Mouse (Mus musculus): ENCODE data around the gene Eif2b2. TPM values are rescaled to one million over a fixed set of nuclear protein-coding genes. Genes with fewer than 3 reads are reported as not detected.
A peak's percentile ranks its signal among the peaks of the same experiment; 100 is the strongest.

Eif2b2 gene
- polyA plus RNA-seq, 1 experiment from 2014 or later, result 122 TPM

DNA sequence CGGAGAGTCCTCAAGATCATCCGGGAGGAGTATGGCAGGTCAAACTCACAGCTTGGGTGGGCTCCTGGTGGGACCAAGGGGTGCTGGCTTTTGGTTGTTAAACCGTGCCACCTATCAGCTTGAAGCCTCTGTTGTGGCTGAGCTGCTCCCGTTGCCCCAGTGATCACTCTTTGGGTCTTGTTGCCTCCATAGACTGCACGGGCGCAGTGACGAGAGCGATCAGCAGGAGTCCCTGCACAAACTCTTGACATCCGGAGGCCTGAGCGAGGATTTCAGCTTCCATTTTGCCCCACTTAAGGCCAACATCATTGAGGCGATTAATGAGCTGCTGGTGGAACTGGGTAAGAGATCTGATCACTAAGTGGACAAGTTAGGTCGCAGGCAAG is 617 bp downstream of the Eif2b2 start:
- 5% methylated on average over 12 of the region's 12 CpGs for WGBS
- peak; percentile 31 for DNase-seq (ENCODE audit: low spot score)
- no peaks in the 10 kb centered on the region for H3K9me3 ChIP-seq
- H3K27ac ChIP-seq (replicated peaks), result peak overlapping the region; percentile 83
- H3K27me3 ChIP-seq (replicated peaks; ENCODE audit: low read depth, poor library complexity, severe bottlenecking), result no peaks in the 10 kb centered on the region
- peaks cover 44% of the 10 kb centered on the region for H3K36me3 ChIP-seq (replicated peaks)
- peak overlapping the region; percentile 96 for H3K4me3 ChIP-seq
- H3K4me1 ChIP-seq, result peaks cover 32% of the 10 kb centered on the region

DNA sequence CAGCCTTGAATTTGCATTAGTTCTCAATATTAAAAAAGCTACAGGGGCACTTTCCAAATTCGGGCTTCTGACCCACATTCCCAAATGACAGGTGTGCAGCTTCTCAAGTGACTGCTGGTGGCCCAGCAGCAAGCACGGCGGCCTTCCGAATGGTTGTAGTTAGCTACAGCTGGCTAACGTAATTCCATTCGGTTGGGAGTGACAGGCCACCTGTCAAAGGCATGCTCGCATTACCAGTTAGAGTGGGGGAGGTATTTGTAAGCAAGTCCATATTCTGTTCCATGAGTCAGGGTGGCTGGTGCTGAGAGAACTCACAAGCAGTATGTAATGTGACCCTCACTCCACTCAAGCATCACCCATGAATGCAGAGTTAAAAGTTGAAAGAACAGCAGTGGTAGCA is 7.9 kb downstream of the Eif2b2 start:
- Histone ChIP-seq H3K4me3 (no peak overlapping the region), H3K27ac (replicated peaks) (peak overlapping the region; percentile 57; the same call in 1 of the 2 replicates), H3K36me3 (replicated peaks) (peaks cover 56% of the 10 kb centered on the region), H3K4me1 (peaks cover 28% of the 10 kb centered on the region), H3K27me3 (replicated peaks; ENCODE audit: low read depth, poor library complexity, severe bottlenecking) (no peaks in the 10 kb centered on the region), H3K9me3 (no peaks in the 10 kb centered on the region)
- 48% methylated on average over 7 of the region's 7 CpGs for WGBS
- DNase-seq (ENCODE audit: low spot score), result peak; percentile 56

DNA sequence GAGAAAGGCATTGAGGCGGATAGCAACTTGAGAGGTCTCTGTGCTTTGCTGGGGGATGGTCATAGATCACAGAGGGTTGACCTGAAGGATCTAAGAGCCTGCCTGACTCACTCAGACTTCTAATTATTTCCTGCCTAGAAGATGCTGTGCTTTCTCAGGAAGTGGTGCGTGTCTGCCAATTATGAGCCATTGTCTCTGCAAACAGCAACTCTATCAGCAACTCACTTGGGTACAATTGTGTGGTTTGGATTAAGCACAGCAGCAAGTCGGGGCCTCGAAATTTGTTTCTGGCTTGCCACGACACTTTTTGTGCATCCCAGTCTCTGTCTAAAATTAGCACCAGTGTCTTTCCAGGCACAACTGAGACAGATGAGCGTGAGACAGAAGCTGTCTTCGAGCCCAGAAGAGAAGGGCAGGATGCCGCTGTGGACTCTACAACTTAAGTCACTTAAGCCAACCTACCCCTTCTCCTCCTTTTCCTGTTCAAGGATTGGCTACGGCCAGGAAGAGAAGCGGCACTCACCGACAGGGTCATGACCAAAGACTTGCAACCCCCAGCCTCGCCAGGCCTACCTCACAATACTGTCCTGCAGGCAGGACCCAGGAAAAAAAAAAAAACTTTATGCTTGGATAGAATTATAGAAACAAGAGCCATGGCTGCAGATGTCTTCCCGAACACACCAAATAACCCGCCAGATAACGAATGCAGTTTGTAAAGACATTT is 8.8 kb downstream of the Eif2b2 start:
- no peak for DNase-seq (ENCODE audit: low spot score)
- 58% methylated on average over 15 of the region's 15 CpGs for WGBS
- H3K36me3 ChIP-seq (replicated peaks), result peaks cover 48% of the 10 kb centered on the region
- H3K4me3 ChIP-seq, result no peak overlapping the region
- no peaks in the 10 kb centered on the region for H3K9me3 ChIP-seq
- peak overlapping the region; percentile 57 for H3K27ac ChIP-seq (replicated peaks)
- no peaks in the 10 kb centered on the region for H3K27me3 ChIP-seq (replicated peaks; ENCODE audit: low read depth, poor library complexity, severe bottlenecking)
- peaks cover 28% of the 10 kb centered on the region for H3K4me1 ChIP-seq

GRCm38 (mm10) chr12:85233376-85234358 is 14.4 kb downstream of the Eif2b2 start:
- Histone ChIP-seq H3K9me3 (no peaks in the 10 kb centered on the region), H3K4me3 (no peak overlapping the region), H3K36me3 (replicated peaks) (peaks cover 4% of the 10 kb centered on the region; the same call in 1 of the 2 replicates), H3K27ac (replicated peaks) (no peak overlapping the region; the same call in 1 of the 2 replicates), H3K4me1 (peaks cover 30% of the 10 kb centered on the region), H3K27me3 (replicated peaks; ENCODE audit: low read depth, poor library complexity, severe bottlenecking) (no peaks in the 10 kb centered on the region)
- 81% methylated on average over 21 of the region's 21 CpGs for whole genome bisulfite sequencing
- DNase-seq (ENCODE audit: low spot score), result no peak

DNA sequence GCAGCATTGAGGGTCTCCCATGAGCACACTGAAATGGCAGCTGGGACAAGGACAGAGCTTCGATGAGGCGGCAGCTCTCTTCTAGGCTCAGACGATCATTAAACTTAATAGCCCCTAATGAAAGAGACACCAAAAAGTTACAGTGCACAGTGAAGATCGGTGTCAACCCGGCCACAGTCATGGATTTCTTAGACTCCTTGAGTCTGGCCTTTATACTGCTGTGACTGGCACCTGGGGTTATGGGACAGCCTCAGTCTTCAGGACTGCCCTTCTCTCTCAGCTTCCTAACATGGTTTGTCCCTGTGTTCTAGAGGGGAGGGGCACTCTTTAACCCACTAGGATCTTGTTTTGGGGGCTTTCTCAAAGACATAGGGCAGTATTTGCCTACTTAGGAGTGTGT is 18.3 kb downstream of the Eif2b2 start:
- Histone ChIP-seq H3K4me3 (no peak overlapping the region), H3K4me1 (peaks cover 31% of the 10 kb centered on the region), H3K36me3 (replicated peaks) (no peaks in the 10 kb centered on the region), H3K27ac (replicated peaks) (no peak overlapping the region), H3K27me3 (replicated peaks; ENCODE audit: low read depth, poor library complexity, severe bottlenecking) (no peaks in the 10 kb centered on the region), H3K9me3 (no peaks in the 10 kb centered on the region)
- 88% methylated on average over 5 of the region's 5 CpGs for WGBS
- no peak for DNase-seq (ENCODE audit: low spot score)

DNA sequence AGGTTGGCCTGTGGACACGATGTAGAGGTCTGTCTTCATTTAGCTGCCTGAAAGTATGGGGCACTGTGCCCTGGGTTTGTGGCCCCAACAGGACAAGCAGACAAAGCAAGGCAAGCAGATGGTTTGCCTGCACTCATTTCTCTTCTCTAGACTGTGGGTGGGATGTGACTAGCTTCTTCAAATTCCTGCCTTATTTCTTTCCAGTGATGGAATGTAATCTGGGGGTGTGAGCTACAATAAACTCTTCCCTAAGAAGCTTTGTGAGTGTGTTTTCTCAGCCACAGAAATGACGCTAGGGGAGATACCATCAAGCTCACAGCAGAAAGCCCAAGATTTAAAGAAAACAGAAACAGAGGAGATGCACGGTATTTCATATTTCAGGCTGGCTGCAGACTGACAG is 32.8 kb downstream of the Eif2b2 start:
- no peak for DNase-seq (ENCODE audit: low spot score)
- 85% methylated on average over 3 of the region's 3 CpGs for WGBS
- H3K4me3 ChIP-seq, result no peak overlapping the region
- H3K36me3 ChIP-seq (replicated peaks), result peaks cover 10% of the 10 kb centered on the region
- peaks cover 3% of the 10 kb centered on the region; the same call in 1 of the 2 replicates for H3K9me3 ChIP-seq
- H3K4me1 ChIP-seq, result peaks cover 17% of the 10 kb centered on the region
- no peak overlapping the region for H3K27ac ChIP-seq (replicated peaks)
- H3K27me3 ChIP-seq (replicated peaks; ENCODE audit: low read depth, poor library complexity, severe bottlenecking), result no peaks in the 10 kb centered on the region

- Histone ChIP-seq H3K27ac (replicated peaks) (peak overlapping the region; percentile 21; the same call in 1 of the 2 replicates), H3K4me3 (no peak overlapping the region), H3K4me1 (peaks cover 22% of the 10 kb centered on the region), H3K9me3 (no peaks in the 10 kb centered on the region), H3K36me3 (replicated peaks) (peaks cover 8% of the 10 kb centered on the region; the same call in 1 of the 2 replicates), H3K27me3 (replicated peaks; ENCODE audit: low read depth, poor library complexity, severe bottlenecking) (no peaks in the 10 kb centered on the region)
- 68% methylated on average over 7 of the region's 7 CpGs for WGBS
- DNase-seq (ENCODE audit: low spot score), result no peak
Measured at GRCm38 (mm10) chr12:85256074-85256751, 36.9 kb downstream of the Eif2b2 start.

DNA sequence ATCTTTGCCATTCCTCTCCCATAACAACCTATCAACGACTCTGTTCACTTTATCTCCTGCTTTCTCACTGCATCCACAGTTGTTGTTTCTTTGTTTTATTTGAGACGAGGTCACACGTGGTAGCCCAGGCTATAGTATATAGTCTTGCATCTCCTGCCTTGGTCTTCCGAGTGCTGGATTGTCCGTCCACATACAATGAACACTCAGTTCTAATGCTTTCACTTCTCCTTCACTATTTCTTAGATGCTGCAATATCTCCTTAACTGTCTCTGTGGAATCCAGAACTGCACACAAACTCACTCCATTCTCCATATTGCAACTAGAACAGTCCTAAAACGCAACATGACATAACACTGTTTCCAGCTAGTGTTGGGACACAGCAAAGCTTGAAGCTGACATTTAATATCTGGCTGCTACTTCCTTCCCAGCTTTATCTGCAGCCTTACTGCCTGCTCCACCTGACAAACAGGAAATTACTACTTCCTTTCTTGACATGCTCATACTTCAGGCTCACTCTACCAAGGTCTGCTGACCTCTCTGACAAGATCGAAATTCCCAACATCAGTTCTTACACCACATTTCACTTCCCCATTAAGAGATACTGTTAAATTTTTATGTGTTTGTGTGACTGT is 37.8 kb downstream of the Eif2b2 start:
- no peak for DNase-seq (ENCODE audit: low spot score)
- Histone ChIP-seq H3K36me3 (replicated peaks) (peaks cover 8% of the 10 kb centered on the region; the same call in 1 of the 2 replicates), H3K9me3 (no peaks in the 10 kb centered on the region), H3K4me1 (peaks cover 22% of the 10 kb centered on the region), H3K27me3 (replicated peaks; ENCODE audit: low read depth, poor library complexity, severe bottlenecking) (no peaks in the 10 kb centered on the region), H3K4me3 (no peak overlapping the region), H3K27ac (replicated peaks) (no peak overlapping the region)
- WGBS, result 83% methylated on average over 7 of the region's 7 CpGs

DNA sequence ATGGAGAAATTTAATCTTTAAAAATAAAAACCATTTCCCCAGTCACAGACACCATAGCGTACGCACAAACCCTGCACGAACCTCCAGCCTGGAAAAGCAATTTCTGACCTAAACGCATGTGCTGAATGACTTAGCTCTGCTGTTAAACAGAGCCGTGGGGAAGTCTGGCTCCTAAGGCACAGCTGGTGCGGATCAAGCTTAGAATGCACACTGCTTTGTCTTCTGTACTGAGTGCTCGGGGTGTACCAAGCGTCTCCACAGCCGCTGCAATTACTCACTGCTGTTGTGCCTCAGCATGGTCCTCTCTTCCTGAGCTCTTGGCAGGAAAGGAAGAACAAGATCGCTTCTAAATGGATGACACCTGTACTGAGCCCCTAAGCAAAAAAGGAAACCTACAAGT is 43.2 kb downstream of the Eif2b2 start:
- H3K27ac ChIP-seq (replicated peaks), result peak overlapping the region; percentile 66
- H3K9me3 ChIP-seq, result no peaks in the 10 kb centered on the region
- peaks cover 17% of the 10 kb centered on the region; the same call in 1 of the 2 replicates for H3K36me3 ChIP-seq (replicated peaks)
- no peak overlapping the region for H3K4me3 ChIP-seq
- H3K4me1 ChIP-seq, result peaks cover 35% of the 10 kb centered on the region
- 41% methylated on average over 10 of the region's 10 CpGs for WGBS
- no peaks in the 10 kb centered on the region for H3K27me3 ChIP-seq (replicated peaks; ENCODE audit: low read depth, poor library complexity, severe bottlenecking)
- peak; percentile 71 for DNase-seq (ENCODE audit: low spot score)

- H3K27me3 ChIP-seq (replicated peaks; ENCODE audit: low read depth, poor library complexity, severe bottlenecking), result no peaks in the 10 kb centered on the region
- H3K4me3 ChIP-seq, result no peak overlapping the region
- DNase-seq (ENCODE audit: low spot score), result no peak
- H3K36me3 ChIP-seq (replicated peaks), result peaks cover 19% of the 10 kb centered on the region; the same call in 1 of the 2 replicates
- WGBS, result 81% methylated on average over 5 of the region's 5 CpGs
- peak overlapping the region; percentile 66 for H3K27ac ChIP-seq (replicated peaks)
- no peaks in the 10 kb centered on the region for H3K9me3 ChIP-seq
- H3K4me1 ChIP-seq, result peaks cover 29% of the 10 kb centered on the region
Measured at GRCm38 (mm10) chr12:85263190-85263589, 43.9 kb downstream of the Eif2b2 start.

- H3K36me3 ChIP-seq (replicated peaks), result peaks cover 19% of the 10 kb centered on the region
- no peaks in the 10 kb centered on the region for H3K9me3 ChIP-seq
- no peak overlapping the region for H3K4me3 ChIP-seq
- no peak for DNase-seq (ENCODE audit: low spot score)
- WGBS, result 82% methylated on average over 8 of the region's 8 CpGs
- H3K27me3 ChIP-seq (replicated peaks; ENCODE audit: low read depth, poor library complexity, severe bottlenecking), result no peaks in the 10 kb centered on the region
- H3K4me1 ChIP-seq, result peaks cover 29% of the 10 kb centered on the region
- H3K27ac ChIP-seq (replicated peaks), result peak overlapping the region; percentile 68
Measured at GRCm38 (mm10) chr12:85264531-85264930, 45.2 kb downstream of the Eif2b2 start.

DNA sequence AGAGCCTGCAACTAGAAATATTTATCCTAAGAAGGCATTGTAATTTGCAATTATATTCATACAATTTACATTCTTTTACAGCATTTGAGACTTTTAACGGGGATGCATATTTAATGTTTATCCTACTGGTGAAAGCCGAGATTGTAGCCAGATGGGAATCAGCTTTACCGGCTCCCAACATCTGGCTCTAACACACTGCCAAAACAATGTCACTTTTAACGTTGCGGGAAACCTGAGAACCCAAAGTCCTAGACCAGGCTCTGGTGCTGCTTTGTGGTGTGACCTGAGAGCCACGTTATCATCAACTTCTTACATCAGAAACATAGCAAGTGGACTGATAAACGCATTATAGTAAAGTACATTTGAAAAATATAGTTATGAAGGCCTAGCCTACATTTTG is 45.7 kb downstream of the Eif2b2 start:
- H3K4me1 ChIP-seq, result peaks cover 32% of the 10 kb centered on the region
- no peaks in the 10 kb centered on the region for H3K9me3 ChIP-seq
- 33% methylated on average over 7 of the region's 7 CpGs for WGBS
- H3K4me3 ChIP-seq, result no peak overlapping the region
- no peaks in the 10 kb centered on the region for H3K27me3 ChIP-seq (replicated peaks; ENCODE audit: low read depth, poor library complexity, severe bottlenecking)
- DNase-seq (ENCODE audit: low spot score), result peak; percentile 57
- H3K36me3 ChIP-seq (replicated peaks), result peaks cover 19% of the 10 kb centered on the region
- H3K27ac ChIP-seq (replicated peaks), result peak overlapping the region; percentile 51

Measured in embryonic facial prominence, embryonic 10.5 days (tissue).